Mouse (Mus musculus) cerebellum, adult 9-11 months (tissue): ENCODE results near the gene Bace1.

Experiments
- DNase-seq: peaks from one replicate; pipeline ENCODE4 v3.0.0; 2022

Gene Bace1

GRCm38 (mm10) chr9:45906355-45907077 is 68.1 kb downstream of the Bace1 start, which contains the start of the genes Pcsk7 and Rnf214:
Gene Pcsk7 (plus strand): TSS chr9:45906497.
Gene Rnf214 (minus strand): TSS chr9:45906911.
- DNase-seq, result peak; percentile 93

GRCm38 (mm10) chr9:45907078-45907428 is 68.7 kb downstream of the Bace1 start:
- no peak for DNase-seq

- no peak for DNase-seq
Measured at GRCm38 (mm10) chr9:45910995-45911394, 72.6 kb downstream of the Bace1 start.

- no peak for DNase-seq
Measured at GRCm38 (mm10) chr9:45911673-45912072, 73.3 kb downstream of the Bace1 start.
